Mouse (Mus musculus): ENCODE results near the gene Cdk20.

Gene Cdk20

GRCm38 (mm10) chr13:64432017-64432995 is at the start of gene Cdk20:
Gene Cdk20, plus strand, starts transcription at chr13:64432314.
- DNase-seq: peak; percentile 90 to 96

DNA sequence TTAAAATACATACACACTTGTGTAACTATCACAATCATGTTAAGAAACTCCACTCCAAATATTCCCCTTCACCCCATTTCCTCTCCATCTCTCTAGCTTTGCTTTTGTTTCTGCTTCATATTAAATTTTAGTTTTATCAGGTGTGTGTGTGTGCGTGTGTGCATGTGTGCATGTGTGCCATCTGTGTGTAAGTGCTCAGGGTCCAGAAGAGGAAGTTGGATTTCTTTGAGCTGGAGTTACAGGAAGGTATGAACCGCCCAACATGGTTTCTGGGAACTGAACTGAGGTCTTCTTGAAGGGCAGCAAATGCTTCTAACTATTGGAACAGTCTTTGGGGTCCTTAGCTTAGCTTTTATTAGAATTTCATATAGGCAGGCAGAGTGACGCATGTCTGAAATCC is 47.2 kb upstream of the Cdk20 start:
- DNase-seq: no peak

DNA sequence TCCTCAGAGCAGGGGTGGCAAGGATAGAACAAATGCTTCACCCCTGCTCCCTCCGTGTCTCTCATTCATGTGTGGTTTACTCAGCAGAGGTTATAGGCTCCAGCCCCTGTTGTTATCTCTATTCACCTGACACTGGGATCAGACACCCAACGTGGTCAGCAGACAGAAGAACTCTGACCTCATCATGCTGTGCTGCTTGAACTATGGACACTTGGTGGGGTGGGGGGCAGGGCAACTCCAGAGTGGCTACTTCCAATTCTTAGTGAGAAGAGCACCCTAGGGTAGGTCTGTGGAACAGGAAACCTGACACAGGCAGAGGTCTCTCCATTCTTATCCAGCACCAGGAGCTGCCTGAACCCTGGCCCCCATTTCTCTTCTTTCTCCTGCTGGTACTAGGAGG is 46.1 kb upstream of the Cdk20 start:
- DNase-seq: peak; percentile 68 to 80

DNA sequence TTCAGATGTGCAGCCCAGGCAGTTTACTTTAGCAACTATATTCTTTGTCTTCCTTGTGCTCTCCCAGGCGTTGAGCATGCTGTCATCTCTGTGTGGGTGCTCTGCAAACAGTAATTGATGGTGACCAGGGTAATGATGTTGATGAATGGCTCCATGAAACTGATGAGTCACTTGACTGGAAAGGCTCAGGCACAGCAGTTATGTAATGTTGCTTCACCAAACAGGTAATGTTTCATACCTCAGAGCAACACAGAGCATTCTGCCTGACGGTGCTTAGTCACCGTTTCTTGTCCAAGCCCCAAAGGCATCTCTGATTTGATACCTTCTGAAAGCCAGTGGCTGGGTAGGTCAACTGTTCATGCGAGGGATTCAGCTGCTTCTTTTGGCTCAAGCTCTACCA is 43.7 kb upstream of the Cdk20 start:
- DNase-seq: no peak

DNA sequence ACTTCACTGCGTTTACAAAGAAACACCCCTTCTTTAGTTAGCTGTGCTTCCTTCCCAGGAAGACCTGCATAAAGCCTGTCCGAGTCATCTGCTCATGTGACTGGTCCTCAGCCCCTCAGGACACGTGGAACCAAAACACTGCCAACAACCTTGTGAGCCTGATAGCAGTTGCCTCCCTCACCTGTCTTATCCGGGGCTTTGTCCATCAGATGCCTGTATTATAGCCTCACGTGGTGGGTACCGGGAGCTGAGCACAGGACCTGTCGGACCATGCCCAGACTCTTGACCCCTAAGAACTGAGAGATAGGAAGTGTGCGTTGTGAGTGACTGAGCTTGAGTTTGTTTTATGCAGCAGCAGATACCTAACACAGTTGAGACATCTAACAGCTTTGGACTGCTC is 35.1 kb upstream of the Cdk20 start:
- DNase-seq: no peak

GRCm38 (mm10) chr13:64398065-64398464 is 34.0 kb upstream of the Cdk20 start:
- no peak for DNase-seq

DNA sequence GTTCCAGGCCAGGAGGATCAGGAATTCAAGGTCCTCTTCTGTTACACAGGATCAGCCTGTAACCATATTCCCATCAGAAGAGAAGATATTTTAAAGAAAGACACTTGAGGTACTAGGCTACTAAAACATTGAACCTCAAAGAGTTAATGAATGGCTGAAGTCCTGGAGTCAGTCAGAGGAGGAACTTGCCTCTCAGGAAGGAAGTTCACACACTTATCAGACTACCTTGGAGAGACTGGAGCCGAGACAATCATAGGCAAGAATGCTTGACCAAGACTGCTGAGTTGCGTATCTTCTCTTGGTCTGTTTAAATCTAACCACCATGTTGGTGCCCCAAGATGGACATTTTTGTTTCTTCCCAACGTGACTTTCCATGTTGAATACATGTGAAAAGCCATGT is 32.2 kb upstream of the Cdk20 start:
- DNase-seq: no peak

DNA sequence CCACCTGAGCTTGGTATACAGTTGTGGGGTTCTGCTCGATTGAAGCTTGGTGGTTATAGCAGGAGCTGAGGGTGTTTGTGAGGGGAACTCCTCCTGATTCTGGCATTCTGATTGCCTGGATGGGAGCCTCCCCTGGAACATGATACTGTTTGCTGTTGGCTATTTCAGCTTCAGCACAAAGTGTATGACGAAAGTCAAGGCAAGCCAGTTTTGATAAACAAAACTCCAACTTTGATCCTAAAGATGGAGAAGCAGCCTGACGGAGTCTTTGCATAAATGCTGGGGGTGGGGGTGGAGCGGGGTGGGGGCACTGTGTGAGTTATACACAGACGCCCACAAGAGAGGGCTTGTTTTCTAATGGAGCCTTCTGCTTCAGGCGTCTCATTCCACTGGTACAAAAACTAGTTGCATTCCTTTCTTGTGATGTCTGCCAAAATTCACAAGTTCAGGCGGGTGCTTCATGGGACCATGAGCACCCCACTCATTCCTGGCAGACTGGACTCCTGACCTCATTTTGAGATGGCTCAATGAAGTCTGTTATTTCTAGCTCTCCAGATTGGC is 31.2 kb upstream of the Cdk20 start:
- peak; percentile 68 to 89 for DNase-seq

DNA sequence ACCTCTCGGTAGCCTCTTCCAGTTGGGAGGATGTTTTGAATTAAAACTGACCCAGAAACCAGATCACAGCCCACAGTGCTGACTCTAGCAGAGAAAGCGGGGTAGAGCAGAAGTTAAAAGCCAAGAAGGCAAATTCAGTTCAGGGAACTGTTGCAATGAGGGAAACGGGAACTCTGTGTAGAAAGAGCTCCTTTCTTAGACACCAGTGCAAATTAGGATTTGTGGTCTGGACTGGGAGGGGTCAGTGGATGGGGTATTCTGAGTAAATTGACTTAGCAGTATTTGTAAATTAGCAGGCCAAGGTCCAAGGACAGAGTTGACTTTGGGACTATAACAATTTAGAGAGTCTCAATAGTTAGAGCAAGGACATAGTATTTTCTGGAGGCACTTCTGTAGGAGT is 30.1 kb upstream of the Cdk20 start:
- DNase-seq: peak; percentile 22 to 40

- DNase-seq: no peak
Observed at GRCm38 (mm10) chr13:64402504-64402949, 29.6 kb upstream of the Cdk20 start.

DNA sequence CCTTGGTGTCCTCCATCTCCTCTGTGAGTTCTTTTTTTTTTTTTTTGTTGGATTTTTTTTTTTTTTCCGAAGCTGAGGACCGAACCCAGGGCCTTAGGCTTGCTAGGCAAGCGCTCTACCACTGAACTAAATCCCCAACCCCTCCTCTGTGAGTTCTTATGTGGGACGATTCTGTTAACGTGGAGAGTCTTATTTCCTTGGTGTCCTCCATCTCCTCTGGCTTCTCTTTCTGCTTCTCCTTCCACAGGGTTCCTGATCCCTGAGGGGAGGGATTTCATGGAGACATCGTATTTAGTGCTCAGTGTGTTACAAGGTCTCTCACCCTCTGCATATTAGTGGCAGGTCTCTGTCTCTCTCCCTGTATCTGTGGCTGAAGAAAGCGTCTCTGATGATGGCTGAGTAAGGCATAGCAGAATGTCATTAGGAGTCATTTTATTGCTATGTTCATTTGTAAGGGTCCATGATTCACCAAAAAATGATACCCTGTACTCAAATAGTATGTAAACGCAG is 29.1 kb upstream of the Cdk20 start:
- no peak for DNase-seq

GRCm38 (mm10) chr13:64403519-64403918 is 28.6 kb upstream of the Cdk20 start:
- no peak for DNase-seq

GRCm38 (mm10) chr13:64405550-64405949 is 26.6 kb upstream of the Cdk20 start:
- peak in 1 of 2 experiments; percentile 27 for DNase-seq

DNA sequence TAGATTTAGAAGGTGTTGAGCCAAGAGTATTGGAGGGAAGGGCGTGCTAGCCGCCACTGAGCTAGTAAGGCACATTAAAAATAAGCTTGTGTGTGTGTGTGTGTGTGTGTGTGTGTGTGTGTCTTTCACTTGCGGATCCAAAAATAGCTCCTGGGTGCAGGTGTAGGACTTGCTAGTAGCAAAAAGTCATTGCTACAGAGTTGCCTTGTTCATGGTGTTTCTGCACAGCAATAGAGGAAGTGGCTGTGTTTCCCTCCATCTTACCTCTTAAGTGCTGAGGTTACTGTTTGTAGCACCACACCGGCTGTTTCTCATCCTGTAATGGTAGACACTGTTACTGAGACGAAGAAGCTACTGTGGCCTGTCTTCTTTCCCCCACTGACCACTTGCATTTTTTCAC is 24.1 kb upstream of the Cdk20 start:
- DNase-seq: no peak

DNA sequence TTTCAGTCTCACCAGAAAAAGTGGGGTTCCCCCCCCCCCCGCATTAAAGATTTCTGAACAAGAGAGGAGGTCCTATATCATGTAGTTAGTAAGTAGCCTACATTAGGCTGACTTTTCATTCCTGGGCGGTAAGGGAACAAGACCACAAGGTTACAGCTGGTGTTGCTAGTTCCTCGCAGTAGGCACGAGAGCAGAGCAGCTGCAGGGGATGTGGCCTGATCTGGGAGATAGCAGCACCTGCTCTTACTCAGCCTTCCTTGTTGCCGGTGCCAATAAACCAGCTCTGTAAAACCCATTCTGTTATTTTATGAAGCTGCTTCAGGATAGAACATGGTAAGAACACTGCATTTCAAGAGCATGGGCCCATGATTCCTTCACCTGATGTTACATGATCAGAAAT is 21.5 kb upstream of the Cdk20 start:
- no peak for DNase-seq

DNA sequence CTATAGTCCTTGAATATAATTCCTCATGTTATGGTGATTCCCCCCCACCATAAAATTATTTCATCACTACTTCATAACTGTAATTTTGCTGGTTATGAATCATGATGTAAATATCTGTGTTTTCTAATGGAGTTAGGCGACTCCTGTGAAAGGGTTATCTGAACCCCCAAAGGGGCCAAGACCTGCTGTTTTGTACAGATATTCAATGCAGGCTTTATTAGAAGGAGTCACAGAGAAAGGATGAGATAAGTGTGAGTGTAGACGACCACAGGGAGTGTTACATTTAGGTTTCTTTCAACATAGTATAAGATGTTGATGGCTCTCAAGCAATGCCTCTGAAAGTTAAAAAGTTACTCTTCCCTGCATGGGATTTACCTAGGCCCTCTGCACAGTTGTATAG is 20.8 kb upstream of the Cdk20 start:
- DNase-seq: no peak

GRCm38 (mm10) chr13:64412752-64413257 is 19.3 kb upstream of the Cdk20 start:
- no peak for DNase-seq

- no peak for DNase-seq
Observed at GRCm38 (mm10) chr13:64415659-64416058, 16.5 kb upstream of the Cdk20 start.

- peak; percentile 70 to 74 for DNase-seq
Observed at GRCm38 (mm10) chr13:64416955-64417601, 15.0 kb upstream of the Cdk20 start.

DNA sequence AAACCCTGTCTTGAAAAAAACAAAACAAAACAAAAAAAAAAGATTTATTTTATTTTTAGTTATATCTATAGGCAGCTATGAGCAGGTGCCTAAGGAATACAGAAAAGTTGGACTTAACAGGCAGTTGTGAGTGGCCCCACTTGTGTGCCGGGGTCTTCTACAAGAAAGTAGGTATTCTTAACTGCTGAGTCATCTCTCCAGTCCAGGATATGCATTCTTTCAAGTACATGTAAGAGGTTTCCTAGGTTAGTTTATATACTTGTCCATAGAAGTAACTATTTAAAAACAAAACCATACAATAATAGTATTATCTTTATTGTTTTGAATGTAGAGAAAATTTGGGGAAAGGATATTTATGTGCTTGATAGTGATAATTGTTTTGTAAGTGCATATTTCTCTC is 11.3 kb upstream of the Cdk20 start:
- no peak for DNase-seq

GRCm38 (mm10) chr13:64421386-64421785 is 10.7 kb upstream of the Cdk20 start:
- no peak for DNase-seq

- DNase-seq: no peak
Observed at GRCm38 (mm10) chr13:64421952-64422606, 10.0 kb upstream of the Cdk20 start.

DNA sequence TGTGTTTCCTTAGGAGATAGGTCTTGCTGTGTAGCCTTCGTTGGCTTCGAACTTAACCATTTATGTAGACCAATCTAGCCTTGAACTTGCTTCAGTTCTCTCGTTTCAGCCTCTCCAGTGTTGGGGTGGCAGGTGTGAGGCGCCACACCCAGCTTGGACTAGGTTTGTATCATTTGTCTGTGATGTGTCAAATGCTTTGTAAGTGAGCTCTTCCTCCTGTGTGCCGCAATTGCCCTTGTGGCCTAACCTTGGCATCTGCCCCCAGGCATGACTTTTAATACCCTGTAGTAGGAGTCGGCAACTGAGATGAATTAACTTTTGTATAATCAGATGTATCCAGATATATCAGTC is 9.5 kb upstream of the Cdk20 start:
- DNase-seq: no peak
